Comparison of ENCODE assay signal across 39 mouse cellular contexts in the genomic region with DNA sequence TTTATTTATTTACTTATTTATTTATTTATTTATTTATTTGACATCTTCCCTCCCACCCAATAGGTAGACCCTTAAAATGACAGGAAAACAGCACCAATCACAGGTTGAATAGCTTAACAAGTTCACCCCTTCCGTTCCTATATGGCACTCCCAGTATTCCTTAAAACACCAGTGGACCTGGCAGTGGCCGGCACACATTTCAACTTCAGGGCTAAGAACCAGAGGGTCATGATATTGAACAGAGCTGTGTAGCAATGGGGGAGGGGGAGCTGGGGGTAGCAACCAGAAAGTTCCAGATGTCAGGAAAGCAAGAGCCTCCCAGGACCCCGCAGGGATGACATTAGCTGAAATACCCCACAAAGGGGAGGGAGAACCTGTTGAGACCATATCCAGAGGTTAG. TPM values are rescaled to one million over a fixed set of nuclear protein-coding genes. Genes with fewer than 3 reads are reported as not detected.
DNase-seq lines count a peak whose midpoint lies in the region; ATAC-seq and TF ChIP-seq lines count a peak whose summit lies in the region.
"Had no signal": no experiment of that assay in that cellular context is flagged by ENCODE, and none has a peak within 500 bp of the region (broad histone marks: within the 10 kb centered on the region; RNA-seq: fewer than 3 reads in every experiment).

No protein-coding gene starts in this region.

- TF ChIP-seq POLR2A in ES-Bruce4 (IDR thresholded peaks at IDR 0.05; ENCODE audit: insufficient read depth, low read length) = no peak

- intact Hi-C loops in heart, postnatal 10 days (cut with DNase I) = no loop called here

- no peak for TF ChIP-seq CTCF in ES-Bruce4 (IDR thresholded peaks at IDR 0.05; ENCODE audit: low read depth, low read length)
- no peak for TF ChIP-seq CTCF in liver, postnatal 0 days (IDR thresholded peaks at IDR 0.05; ENCODE audit: low read depth)

- TF ChIP-seq EP300 in ES-Bruce4 (IDR thresholded peaks at IDR 0.05; ENCODE audit: insufficient read depth, low read depth, low read length) = no peak
- TF ChIP-seq EP300 in liver, postnatal 0 days (IDR thresholded peaks at IDR 0.05; ENCODE audit: low read depth) = no peak

- no peaks in the 10 kb centered on the region for H3K36me3 ChIP-seq in heart, embryonic 11.5 days (ENCODE audit: control insufficient read depth, insufficient read depth, low read length)
- no peaks in the 10 kb centered on the region for H3K36me3 ChIP-seq in ES-Bruce4 (ENCODE audit: control insufficient read depth, insufficient read depth, low read length, poor library complexity, severe bottlenecking)
- H3K36me3 ChIP-seq in liver, embryonic 12.5 days = no peaks in the 10 kb centered on the region
- H3K36me3 ChIP-seq in liver, postnatal 0 days (replicated peaks; ENCODE audit: insufficient read depth, low read length) = no peaks in the 10 kb centered on the region
- H3K36me3 ChIP-seq: heart, embryonic 13.5 days; intestine, embryonic 15.5 days; midbrain, embryonic 10.5 days; neural tube, embryonic 12.5 days; stomach, embryonic 15.5 days had no signal

- H3K4me1 ChIP-seq in heart, embryonic 11.5 days (ENCODE audit: control insufficient read depth, insufficient read depth, low read length) = no peaks in the 10 kb centered on the region
- H3K4me1 ChIP-seq in ES-Bruce4 (ENCODE audit: control insufficient read depth, insufficient read depth, low read length) = peaks cover 7% of the 10 kb centered on the region
- H3K4me1 ChIP-seq in liver, embryonic 12.5 days = peaks cover 91% of the 10 kb centered on the region
- peaks cover 49% of the 10 kb centered on the region for H3K4me1 ChIP-seq in liver, postnatal 0 days (ENCODE audit: insufficient read depth)
- H3K4me1 ChIP-seq: forebrain, embryonic 13.5 days; neural tube, embryonic 12.5 days had no signal

- no peak overlapping the region for H3K9ac ChIP-seq in heart, embryonic 11.5 days (ENCODE audit: low read depth, low read length)
- H3K9ac ChIP-seq in ES-Bruce4 (ENCODE audit: low read depth, poor library complexity, severe bottlenecking) = no peak overlapping the region
- H3K9ac ChIP-seq in liver, embryonic 12.5 days = peak overlapping the region; percentile 56
- H3K9ac ChIP-seq in liver, postnatal 0 days (replicated peaks) = no peak overlapping the region
- H3K9ac ChIP-seq: forebrain, embryonic 13.5 days; heart, embryonic 13.5 days; intestine, embryonic 15.5 days; lung, embryonic 14.5 days; neural tube, embryonic 12.5 days; stomach, embryonic 15.5 days had no signal

- WGBS in heart, embryonic 11.5 days (ENCODE audit: insufficient replicate concordance) = 80% methylated on average over 3 of the region's 3 CpGs
- 75% methylated on average over 3 of the region's 3 CpGs for WGBS in liver, embryonic 12.5 days (ENCODE audit: insufficient replicate concordance)
- 87% methylated on average over 3 of the region's 3 CpGs for WGBS in liver, postnatal 0 days (ENCODE audit: insufficient replicate concordance)

- H3K27ac ChIP-seq in heart, embryonic 11.5 days (ENCODE audit: low read depth, low read length) = peak overlapping the region; percentile 57; the same call in 1 of the 2 replicates
- H3K27ac ChIP-seq in ES-Bruce4 (ENCODE audit: insufficient read depth, low read length) = peak overlapping the region; percentile 61
- H3K27ac ChIP-seq in liver, embryonic 12.5 days = peak overlapping the region; percentile 83
- peak overlapping the region; percentile 73 for H3K27ac ChIP-seq in liver, postnatal 0 days (ENCODE audit: low read depth)
- H3K27ac ChIP-seq: forebrain, embryonic 13.5 days; hindbrain, postnatal 0 days; intestine, embryonic 15.5 days; layer of hippocampus, adult 2 months; neural tube, embryonic 12.5 days; stomach, embryonic 15.5 days had no signal

- no peak overlapping the region for H3K4me3 ChIP-seq in heart, embryonic 11.5 days (ENCODE audit: low read depth, low read length)
- no peak overlapping the region for H3K4me3 ChIP-seq in ES-Bruce4 (ENCODE audit: low read depth, low read length)
- H3K4me3 ChIP-seq in liver, embryonic 12.5 days = no peak overlapping the region
- no peak overlapping the region for H3K4me3 ChIP-seq in liver, postnatal 0 days (ENCODE audit: low read depth, low read length)
- H3K4me3 ChIP-seq: forebrain, embryonic 13.5 days; heart, embryonic 13.5 days; intestine, embryonic 15.5 days; layer of hippocampus, adult 2 months; midbrain, embryonic 10.5 days; myocyte; neural tube, embryonic 12.5 days; stomach, embryonic 15.5 days had no signal

- DNase-seq in heart, postnatal 10 days = no peak
- DNase-seq in liver, postnatal 0 days = no peak
- no peak for DNase-seq in layer of hippocampus, postnatal 10 days (ENCODE audit: low spot score in 2 of 2)
- DNase-seq in urinary bladder, postnatal 25 days (ENCODE audit: low spot score) = no peak
- DNase-seq: adrenal gland, postnatal 14 days; cerebellum, adult 8-10 months; cerebellum, postnatal 25 days; gastrocnemius, postnatal 14 days; heart, adult 11 months; heart, postnatal 14 days; kidney, adult 2 months; kidney, postnatal 36 days; lung, embryonic 14.5 days; lung, postnatal 14 days had no signal

- H3K27me3 ChIP-seq in heart, embryonic 11.5 days (ENCODE audit: control insufficient read depth, insufficient read depth, low read length) = no peaks in the 10 kb centered on the region
- H3K27me3 ChIP-seq in ES-Bruce4 (ENCODE audit: control insufficient read depth, insufficient read depth, low read length, poor library complexity, severe bottlenecking) = no peaks in the 10 kb centered on the region
- H3K27me3 ChIP-seq in liver, embryonic 12.5 days (replicated peaks) = peaks cover 3% of the 10 kb centered on the region; the same call in 1 of the 2 replicates
- H3K27me3 ChIP-seq in liver, postnatal 0 days (ENCODE audit: insufficient read depth, low read length) = no peaks in the 10 kb centered on the region
- H3K27me3 ChIP-seq: forebrain, embryonic 13.5 days; heart, embryonic 13.5 days; intestine, embryonic 15.5 days; neural tube, embryonic 12.5 days; Patski; stomach, embryonic 15.5 days had no signal

- no peaks in the 10 kb centered on the region for H3K9me3 ChIP-seq in heart, embryonic 11.5 days (replicated peaks; ENCODE audit: control insufficient read depth, low read length)
- H3K9me3 ChIP-seq in ES-Bruce4 (replicated peaks; ENCODE audit: control insufficient read depth, insufficient read depth, low read length, poor library complexity, severe bottlenecking) = no peaks in the 10 kb centered on the region
- H3K9me3 ChIP-seq in liver, embryonic 12.5 days (replicated peaks) = no peaks in the 10 kb centered on the region
- H3K9me3 ChIP-seq in liver, postnatal 0 days (ENCODE audit: low read length) = no peaks in the 10 kb centered on the region
- H3K9me3 ChIP-seq: forebrain, embryonic 13.5 days; heart, embryonic 13.5 days; intestine, embryonic 15.5 days; midbrain, embryonic 10.5 days; neural tube, embryonic 12.5 days; stomach, embryonic 15.5 days had no signal

- no peak overlapping the region for H3K4me2 ChIP-seq in heart, embryonic 11.5 days
- no peak overlapping the region for H3K4me2 ChIP-seq in liver, embryonic 12.5 days
- no peak overlapping the region for H3K4me2 ChIP-seq in liver, postnatal 0 days (ENCODE audit: low read depth, low read length)
- H3K4me2 ChIP-seq: forebrain, embryonic 13.5 days; heart, embryonic 13.5 days; intestine, embryonic 15.5 days; lung, embryonic 14.5 days; neural tube, embryonic 12.5 days; stomach, embryonic 15.5 days had no signal

- no peak for ATAC-seq in heart, embryonic 11.5 days (replicated peaks; ENCODE audit: insufficient number of reproducible peaks, low FRiP score, low TSS enrichment)
- no peak for ATAC-seq in liver, embryonic 12.5 days
- no peak for ATAC-seq in liver, postnatal 0 days
- ATAC-seq: forebrain, embryonic 13.5 days; hindbrain, postnatal 0 days; Patski had no signal

RNA-seq across cellular contexts. Expression of a gene that starts 6.5 kb away (rescaled TPM):
- polyA plus RNA-seq in heart, embryonic 11.5 days (2014; fragmentation: Nextera tagmentation; extraction: Ambion mirVana) = 5.4 and 6.2 TPM in 2 replicates
- total RNA-seq in heart, postnatal 10 days (2021) = 1 to 10 TPM; 8.1 to 9.0 TPM
- not detected in 2 replicates for polyA plus RNA-seq in ES-Bruce4 (2011; ENCODE audit: insufficient read depth, insufficient read length, low read depth, missing spikeins)
- polyA plus RNA-seq in liver, embryonic 12.5 days (2016; fragmentation: Nextera tagmentation; extraction: Ambion mirVana) = 13.4 and 14.7 TPM in 2 replicates
- polyA plus RNA-seq in liver, postnatal 0 days (2015; fragmentation: Nextera tagmentation; extraction: Ambion mirVana) = 89.4 and 92.8 TPM in 2 replicates
- 10 to 100 TPM; 19.6 to 24.0 TPM for total RNA-seq in layer of hippocampus, postnatal 10 days (2021)
- total RNA-seq: MEL had no signal
- polyA plus RNA-seq: Patski had no signal

RNA-seq across cellular contexts. Expression of a gene that starts 21.0 kb away (rescaled TPM):
- 9.9 and 14.0 TPM in 2 replicates for polyA plus RNA-seq in heart, embryonic 11.5 days (2014; fragmentation: Nextera tagmentation; extraction: Ambion mirVana)
- total RNA-seq in heart, postnatal 10 days (2021) = 10 to 100 TPM; 17.5 to 17.9 TPM
- polyA plus RNA-seq in ES-Bruce4 (2011; ENCODE audit: insufficient read depth, insufficient read length, low read depth, missing spikeins) = not detected in 2 replicates
- polyA plus RNA-seq in liver, embryonic 12.5 days (2016; fragmentation: Nextera tagmentation; extraction: Ambion mirVana) = 1.4 and 1.7 TPM in 2 replicates
- 2.0 and 2.3 TPM in 2 replicates for polyA plus RNA-seq in liver, postnatal 0 days (2015; fragmentation: Nextera tagmentation; extraction: Ambion mirVana)
- total RNA-seq in layer of hippocampus, postnatal 10 days (2021) = 10 to 100 TPM; 10.0 to 10.3 TPM

RNA-seq across cellular contexts. Expression of a gene that starts 39.4 kb away (rescaled TPM):
- polyA plus RNA-seq in heart, embryonic 11.5 days (2014; fragmentation: Nextera tagmentation; extraction: Ambion mirVana) = 0.65 TPM in 1 of 2 replicates, not detected in the other
- total RNA-seq in heart, postnatal 10 days (2021) = not detected
- 4.6 and 5.0 TPM in 2 replicates for polyA plus RNA-seq in ES-Bruce4 (2011; ENCODE audit: insufficient read depth, insufficient read length, low read depth, missing spikeins)
- 0.08 and 0.10 TPM in 2 replicates for polyA plus RNA-seq in liver, embryonic 12.5 days (2016; fragmentation: Nextera tagmentation; extraction: Ambion mirVana)
- not detected in 2 replicates for polyA plus RNA-seq in liver, postnatal 0 days (2015; fragmentation: Nextera tagmentation; extraction: Ambion mirVana)
- not detected for total RNA-seq in layer of hippocampus, postnatal 10 days (2021)
- total RNA-seq: adrenal gland, postnatal 14 days; gastrocnemius, postnatal 14 days; heart, postnatal 14 days; hindbrain, postnatal 0 days; layer of hippocampus, adult 2 months; layer of hippocampus, postnatal 25 days; left cerebral cortex, adult 8-10 months; left cerebral cortex, postnatal 36 days; megakaryocyte progenitor cell, adult 5-6 weeks; MEL; midbrain, postnatal 0 days had no signal
- polyA plus RNA-seq: brain, embryonic 14.5 days; embryonic facial prominence, embryonic 11.5 days; forebrain, embryonic 13.5 days; heart, embryonic 13.5 days; hindbrain, embryonic 11.5 days; hindbrain, postnatal 0 days; intestine, embryonic 15.5 days; kidney, adult 2 months; kidney, embryonic 16.5 days; limb, embryonic 14.5 days; lung, embryonic 14.5 days; midbrain, embryonic 10.5 days; midbrain, postnatal 0 days; myocyte; neural tube, embryonic 12.5 days; Patski; stomach, embryonic 15.5 days; urinary bladder, adult 2 months had no signal
